Mouse (Mus musculus) stomach, embryonic 14.5 days (tissue): ENCODE data around the gene Cdnf. TPM values are rescaled to one million over a fixed set of nuclear protein-coding genes. Genes with fewer than 3 reads are reported as not detected.
A peak's percentile ranks its signal among the peaks of the same experiment; 100 is the strongest.

Source experiments
- ATAC-seq: fragments of 200-750 bp; cut with Nextera tagmentation; 2 replicates; pipeline ENCODE4 v1.8.0; 2017; ENCODE audit warnings: low read depth, moderate TSS enrichment; ENCODE audit not compliant: insufficient number of reproducible peaks, insufficient read depth, low FRiP score
- H3K27ac ChIP-seq: fragments of 300-500 bp; sonication (generic); 2 replicates; pipeline ENCODE4 v1.5.1; 2014; ENCODE audit warnings: mild to moderate bottlenecking, low read length, moderate library complexity, mixed read lengths
- H3K27me3 ChIP-seq: fragments of 300-500 bp; sonication (generic); 2 replicates; pipeline ENCODE4 v1.6.1; 2014; ENCODE audit warnings: low read length, control low read depth, mixed read lengths; ENCODE audit not compliant: control insufficient read depth, insufficient read depth
- H3K36me3 ChIP-seq: fragments of 300-500 bp; sonication (generic); 2 replicates; pipeline ENCODE4 v1.6.1; 2014; ENCODE audit warnings: mild to moderate bottlenecking, control low read depth, low read length, moderate library complexity, mixed read lengths; ENCODE audit not compliant: control insufficient read depth, insufficient read depth
- H3K4me1 ChIP-seq: fragments of 300-500 bp; sonication (generic); 2 replicates; pipeline ENCODE4 v1.6.1; 2014; ENCODE audit warnings: low read length, control low read depth, mixed read lengths; ENCODE audit not compliant: control insufficient read depth, insufficient read depth
- H3K4me2 ChIP-seq: fragments of 300-500 bp; sonication (generic); replicated peaks from 2 replicates; pipeline ENCODE4 v1.6.1; 2014; ENCODE audit warnings: low read depth, low read length, control low read depth
- H3K4me3 ChIP-seq: fragments of 300-500 bp; sonication (generic); 2 replicates; pipeline ENCODE4 v1.5.1; 2014; ENCODE audit warnings: low read depth, low read length, control low read depth
- H3K9ac ChIP-seq: fragments of 300-500 bp; sonication (generic); replicated peaks from 2 replicates; pipeline ENCODE4 v1.6.1; 2014; ENCODE audit warnings: low read depth, mild to moderate bottlenecking, control low read depth, low read length, moderate library complexity, mixed read lengths
- H3K9me3 ChIP-seq: fragments of 300-500 bp; sonication (generic); 2 replicates; pipeline ENCODE4 v1.6.1; 2016; ENCODE audit warnings: low read depth, low read length, control low read depth; ENCODE audit not compliant: control insufficient read depth
- WGBS: fragments of 180-500 bp; shearing (Covaris S2); extraction: QIAGEN DNeasy Blood & Tissue Kit; methylation state at CpG from one replicate; pipeline ENCODE4 v1.1.7; 2014; 5-methylcytosine and 5-hydroxymethylcytosine counted together
- polyA plus RNA-seq: library from polyadenylated mRNA; unstranded; fragments of >200 nt; fragmentation: Nextera tagmentation; extraction: Ambion mirVana; gene quantifications from 2 replicates; pipeline ENCODE4 v1.2.1, GENCODE M21; 2014

Cdnf gene
- polyA plus RNA-seq, result 0.10 and 0.62 TPM in 2 replicates

DNA sequence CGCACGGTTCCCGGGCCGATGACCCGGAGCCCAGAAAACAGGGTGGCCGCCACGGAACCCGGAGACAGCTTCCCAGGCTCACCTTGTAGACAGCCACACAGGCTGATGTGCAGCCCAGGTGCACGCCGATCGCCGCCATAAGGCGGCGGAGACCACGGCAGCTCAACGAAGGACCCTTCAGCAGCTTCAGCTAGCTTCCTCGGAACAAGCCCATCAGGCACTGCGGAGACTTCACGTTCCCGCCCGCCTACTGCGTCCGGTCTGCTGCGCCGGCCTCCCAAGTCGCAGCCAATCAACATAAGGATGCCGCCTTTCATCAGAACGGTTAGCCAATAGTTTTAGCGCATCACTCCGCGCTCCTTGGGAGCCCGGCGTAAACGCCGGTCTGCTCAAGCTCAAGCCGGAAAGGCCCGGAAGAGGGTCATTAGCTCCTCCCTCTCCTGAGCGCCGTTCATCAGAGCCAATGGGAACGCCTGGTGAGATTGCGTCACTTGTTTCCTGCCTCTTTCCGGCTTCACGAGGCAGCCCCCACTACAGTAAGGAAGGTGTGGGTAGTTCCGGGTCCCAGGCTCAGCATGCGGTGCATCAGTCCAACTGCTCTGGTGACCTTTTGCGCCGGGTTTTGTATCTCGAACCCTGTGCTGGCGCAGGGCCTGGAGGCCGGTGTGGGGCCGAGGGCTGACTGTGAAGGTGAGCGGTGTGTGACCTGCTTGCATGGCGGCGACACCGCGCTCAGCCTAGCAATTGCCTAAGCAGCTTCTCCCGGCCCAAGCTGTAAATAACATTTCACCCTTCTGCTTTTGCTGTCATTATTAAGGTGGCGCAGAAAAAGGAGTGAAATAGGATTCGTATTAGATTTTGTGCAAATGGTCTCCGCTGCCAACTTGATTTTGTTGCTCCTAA is at the start of gene Cdnf, which contains the start of the genes Gm45902 and Hspa14:
Gene Cdnf (plus strand): TSS at position 479 of the 903 bp plus-strand sequence.
Gene Gm45902 (minus strand): TSS at position 239 of the 903 bp plus-strand sequence.
Gene Hspa14 (minus strand): TSS at position 263 of the 903 bp plus-strand sequence.
- WGBS, result under 1% methylated on average over 60 of the region's 60 CpGs
- H3K4me2 ChIP-seq, result peak within 1 kb of the TSS; percentile 92

DNA sequence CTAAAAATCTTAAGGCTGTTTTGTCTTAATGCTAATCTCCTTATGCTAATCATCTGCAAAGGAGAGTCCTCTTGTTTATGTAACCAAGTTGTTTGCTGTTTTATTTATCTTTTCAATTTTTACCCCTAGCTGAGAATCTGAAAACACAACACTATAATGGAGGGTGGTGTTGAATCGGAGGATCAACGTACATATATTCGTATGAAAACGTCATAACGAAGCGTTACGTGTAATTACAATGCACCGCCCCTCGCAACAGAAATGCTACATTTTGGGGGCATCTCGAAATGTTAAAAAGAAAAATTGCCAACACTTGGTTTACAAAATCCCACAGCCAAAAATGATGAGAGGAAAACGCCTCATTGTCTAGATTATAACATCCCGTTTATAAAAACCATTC is 38.9 kb upstream of the Cdnf start:
- no peak for ATAC-seq
- peak overlapping the region; percentile 67 for H3K9ac ChIP-seq
- no peaks in the 10 kb centered on the region for H3K27me3 ChIP-seq
- peaks cover 4% of the 10 kb centered on the region; the same call in 1 of the 2 replicates for H3K4me1 ChIP-seq
- H3K27ac ChIP-seq, result peak overlapping the region; percentile 93
- H3K4me2 ChIP-seq, result peak overlapping the region; percentile 58
- no peaks in the 10 kb centered on the region for H3K36me3 ChIP-seq
- H3K9me3 ChIP-seq, result no peaks in the 10 kb centered on the region
- peak overlapping the region; percentile 95 for H3K4me3 ChIP-seq
- whole genome bisulfite sequencing, result under 1% methylated on average over 12 of the region's 12 CpGs

More for the DNA sequence above, at the start of gene Cdnf, which contains the start of the genes Gm45902 and Hspa14:
- peak within 1 kb of the TSS; percentile 63 for H3K27ac ChIP-seq
- peak within 1 kb of the TSS; percentile 80 for H3K4me3 ChIP-seq
- H3K9me3 ChIP-seq, result no peaks in the 10 kb centered on the region
- H3K27me3 ChIP-seq, result no peaks in the 10 kb centered on the region
- peak; percentile 100 for ATAC-seq
- peak within 1 kb of the TSS; percentile 81 for H3K9ac ChIP-seq
- peaks cover 14% of the 10 kb centered on the region for H3K36me3 ChIP-seq
- H3K4me1 ChIP-seq, result peaks cover 13% of the 10 kb centered on the region; the same call in 1 of the 2 replicates

GRCm38 (mm10) chr2:3474361-3474805 is 38.4 kb upstream of the Cdnf start:
- peak overlapping the region; percentile 95 for H3K4me3 ChIP-seq
- H3K9ac ChIP-seq, result peak overlapping the region; percentile 67
- under 1% methylated on average over 46 of the region's 46 CpGs for WGBS
- peak overlapping the region; percentile 93 for H3K27ac ChIP-seq
- peaks cover 4% of the 10 kb centered on the region; the same call in 1 of the 2 replicates for H3K4me1 ChIP-seq
- H3K9me3 ChIP-seq, result no peaks in the 10 kb centered on the region
- H3K4me2 ChIP-seq, result peak overlapping the region; percentile 58
- H3K27me3 ChIP-seq, result no peaks in the 10 kb centered on the region
- ATAC-seq, result peak; percentile 78
- no peaks in the 10 kb centered on the region for H3K36me3 ChIP-seq

DNA sequence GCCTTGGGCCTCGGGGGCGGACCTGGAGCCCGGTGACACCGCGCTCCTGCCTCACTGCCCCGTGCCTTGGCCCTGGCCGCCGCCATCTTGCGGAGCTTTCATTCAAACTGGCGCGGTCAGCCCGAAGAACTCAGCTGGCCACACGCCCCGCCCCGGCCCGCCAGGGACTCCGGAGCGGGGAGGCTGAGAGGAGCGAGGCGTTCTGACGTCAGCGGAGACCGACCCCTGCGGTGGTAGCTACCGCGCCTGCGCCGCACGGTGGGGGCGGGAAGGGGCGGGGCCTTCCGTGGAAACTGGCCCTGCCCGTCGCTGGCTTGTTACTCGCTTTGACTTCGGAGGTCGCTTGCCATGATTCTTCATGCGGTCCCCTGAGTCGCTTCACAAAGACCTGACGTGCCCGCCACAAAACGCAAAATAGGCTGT is 38.0 kb upstream of the Cdnf start, which contains the start of gene Suv39h2:
Gene Suv39h2 (minus strand): TSS at position 171 of the 423 bp plus-strand sequence.
- Histone ChIP-seq H3K4me2 (peak within 1 kb of the TSS; percentile 64), H3K4me3 (peak within 1 kb of the TSS; percentile 95), H3K27ac (peak within 1 kb of the TSS; percentile 93), H3K9me3 (no peaks in the 10 kb centered on the region), H3K9ac (peak within 1 kb of the TSS; percentile 67), H3K4me1 (peaks cover 4% of the 10 kb centered on the region; the same call in 1 of the 2 replicates), H3K27me3 (no peaks in the 10 kb centered on the region), H3K36me3 (no peaks in the 10 kb centered on the region)
- ATAC-seq, result peak; percentile 99
- WGBS, result under 1% methylated on average over 42 of the region's 42 CpGs

GRCm38 (mm10) chr2:3475746-3476251 is 37.0 kb upstream of the Cdnf start:
- Histone ChIP-seq H3K9me3 (no peaks in the 10 kb centered on the region), H3K36me3 (no peaks in the 10 kb centered on the region), H3K9ac (no peak overlapping the region), H3K4me2 (peak overlapping the region; percentile 64), H3K4me3 (no peak overlapping the region), H3K27ac (no peak overlapping the region), H3K27me3 (no peaks in the 10 kb centered on the region), H3K4me1 (peaks cover 4% of the 10 kb centered on the region; the same call in 1 of the 2 replicates)
- 77% methylated on average over 3 of the region's 3 CpGs for WGBS
- ATAC-seq, result no peak

GRCm38 (mm10) chr2:3480239-3480638 is 32.6 kb upstream of the Cdnf start:
- no peaks in the 10 kb centered on the region for H3K9me3 ChIP-seq
- H3K4me1 ChIP-seq, result no peaks in the 10 kb centered on the region
- H3K9ac ChIP-seq, result no peak overlapping the region
- no peaks in the 10 kb centered on the region for H3K27me3 ChIP-seq
- no peak overlapping the region for H3K4me3 ChIP-seq
- H3K27ac ChIP-seq, result no peak overlapping the region
- 85% methylated on average over 3 of the region's 3 CpGs for WGBS
- H3K4me2 ChIP-seq, result no peak overlapping the region
- no peak for ATAC-seq
- H3K36me3 ChIP-seq, result no peaks in the 10 kb centered on the region

- Histone ChIP-seq H3K4me2 (no peak overlapping the region), H3K9me3 (no peaks in the 10 kb centered on the region), H3K27ac (no peak overlapping the region), H3K4me1 (no peaks in the 10 kb centered on the region), H3K4me3 (no peak overlapping the region), H3K36me3 (peaks cover 42% of the 10 kb centered on the region), H3K9ac (no peak overlapping the region), H3K27me3 (no peaks in the 10 kb centered on the region)
- ATAC-seq, result no peak
- WGBS, result 85% methylated on average over 3 of the region's 3 CpGs
These were observed 23.0 kb upstream of the Cdnf start for GRCm38 (mm10) chr2:3489816-3490215.

DNA sequence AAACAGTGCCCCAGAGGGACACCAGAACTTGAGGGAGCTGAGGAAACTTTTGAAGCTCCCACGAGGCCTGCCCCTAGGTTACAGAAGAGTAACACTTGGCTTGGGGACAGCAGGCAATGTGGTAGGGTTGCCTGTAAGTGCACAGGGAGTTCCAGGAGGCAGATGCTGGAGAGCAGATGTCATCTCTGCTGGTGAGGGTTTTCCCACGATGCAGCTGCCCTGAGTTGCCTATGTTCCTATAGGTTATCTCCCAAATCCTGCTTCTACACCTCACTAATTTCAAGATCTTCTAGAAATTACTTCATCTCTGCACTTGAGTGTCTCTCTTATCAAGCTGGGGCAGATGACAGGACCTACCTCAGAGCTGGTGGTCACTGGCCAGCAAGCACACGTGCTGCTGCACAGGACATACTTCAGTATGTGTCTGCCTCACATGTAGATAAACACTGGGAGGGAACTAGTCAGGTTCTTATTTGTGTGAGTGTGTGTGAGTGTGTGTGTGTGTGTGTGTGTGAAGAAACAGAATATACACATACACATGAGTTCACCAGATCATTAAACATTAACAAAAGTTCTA is 18.9 kb upstream of the Cdnf start:
- no peaks in the 10 kb centered on the region for H3K27me3 ChIP-seq
- peaks cover 66% of the 10 kb centered on the region for H3K36me3 ChIP-seq
- no peak overlapping the region for H3K9ac ChIP-seq
- no peaks in the 10 kb centered on the region for H3K9me3 ChIP-seq
- no peak for ATAC-seq
- H3K4me3 ChIP-seq, result no peak overlapping the region
- no peak overlapping the region for H3K27ac ChIP-seq
- no peaks in the 10 kb centered on the region for H3K4me1 ChIP-seq
- no peak overlapping the region for H3K4me2 ChIP-seq
- WGBS, result 85% methylated on average over 3 of the region's 3 CpGs
